Mouse (Mus musculus): ENCODE measurements at regions not wholly inside any gene's neighbourhood (a gene's known extent, or its start where the extent isn't known, plus 50 kb on each side); places are given as distances from the start of the nearest gene placed in this dataset.

DNA sequence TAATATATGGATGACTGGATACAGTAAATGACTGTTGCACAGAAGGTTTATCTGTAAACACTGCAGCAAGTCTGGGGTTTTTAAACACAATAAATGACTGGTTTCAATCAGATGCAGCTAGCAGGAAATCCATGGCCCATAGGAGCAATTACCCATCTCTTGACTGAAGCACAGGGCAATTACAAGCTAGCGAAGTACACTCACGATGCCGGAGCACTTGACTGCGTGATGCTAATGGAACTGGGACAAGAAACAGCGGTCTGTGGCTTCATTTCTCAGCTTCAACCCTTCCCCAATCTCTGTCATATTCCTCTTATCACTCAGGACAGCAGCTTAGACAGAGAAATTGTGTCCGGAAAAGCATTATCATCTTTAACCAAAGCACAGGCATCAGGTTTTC lies 132.1 kb downstream of the Mat2b start:
- TF ChIP-seq CTCF (IDR thresholded peaks at IDR 0.05; ENCODE audit: insufficient read depth, low read length) (no peak), POLR2A (IDR thresholded peaks at IDR 0.05; ENCODE audit: borderline replicate concordance, extremely low read depth, low read depth, low read length) (no peak)

Data from lung, adult 2 months (tissue).